Mouse (Mus musculus): ENCODE data around the gene Txnl4b.

- TF ChIP-seq CTCF (IDR thresholded peaks at IDR 0.05; ENCODE audit: low read depth, low read length) (no peak), POLR2A (IDR thresholded peaks at IDR 0.05; ENCODE audit: extremely low read depth, insufficient read depth, low read length) (no peak)
Observed at GRCm38 (mm10) chr8:109576311-109576710, 10.6 kb downstream of the Txnl4b start.
